Mouse (Mus musculus) Patski (cell line): ENCODE results near the gene Matn1. TPM values are rescaled to one million over a fixed set of nuclear protein-coding genes. Genes with fewer than 3 reads are reported as not detected.

ENCODE experiments used
- ATAC-seq: fragments of 100-300 bp; one replicate; pipeline ENCODE4 v1.8.0; 2021
- CTCF ChIA-PET: fragments of 350-600 bp; sonication (Branson Sonifier 250); formaldehyde crosslinking; loops from one replicate; lab custom pipeline; 2022; ENCODE audit warnings: inconsistent platforms; lab: Charles Lee
- POLR2A ChIA-PET: fragments of 350-600 bp; sonication (Branson Sonifier 250); formaldehyde crosslinking; loops from one replicate; lab custom pipeline; 2022; ENCODE audit warnings: antibody characterized with exemption, inconsistent platforms; lab: Charles Lee
- DNase-seq: peaks from one replicate; pipeline ENCODE4 v3.0.0-alpha.2; 2011; ENCODE audit warnings: low read depth, low spot score
- H3K27me3 ChIP-seq: fragments of 371-371 bp; one replicate; pipeline ENCODE4 v1.5.1; 2021
- CTCF ChIP-seq: fragments of 100-300 bp; IDR thresholded peaks from one replicate; pipeline ENCODE4 v1.5.1; 2021
- in situ Hi-C: fragments of 300-500 bp; cut with MboI; formaldehyde crosslinking; loops from 3 replicates; pipeline ENCODE4 v1.11.1; 2018; ENCODE audit warnings: low pct_unique_long_range_greater_than_20kb, mixed read lengths
- polyA plus RNA-seq: library from polyadenylated mRNA; unstranded; gene quantifications from one replicate; pipeline ENCODE4 v1.2.3, GENCODE M21; 2021

Gene Matn1
- polyA plus RNA-seq, 1 experiment from 2014 or later, result not detected

DNA sequence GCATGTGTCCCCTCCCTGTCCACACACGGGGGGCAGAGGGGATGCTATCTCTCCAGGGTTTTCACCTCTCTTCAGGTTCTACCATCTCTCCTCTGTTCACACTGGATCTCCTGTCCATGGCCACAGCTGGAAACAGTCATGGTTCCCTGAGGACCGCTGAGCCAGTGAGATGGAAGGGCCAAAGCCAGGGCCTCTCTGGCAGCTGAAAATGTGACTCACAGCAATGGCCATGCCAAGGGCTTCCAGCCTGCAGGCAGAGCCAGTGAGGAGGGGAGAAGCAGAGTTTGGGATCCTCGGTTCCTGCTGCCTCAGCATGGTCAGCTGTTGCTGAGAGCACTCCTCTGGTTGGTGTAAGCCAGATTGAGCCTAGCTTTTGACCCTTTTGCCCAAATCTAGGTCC is 34.8 kb downstream of the Matn1 start:
- peaks cover 24% of the 10 kb centered on the region for H3K27me3 ChIP-seq
- no peak for TF ChIP-seq CTCF
- no peak for DNase-seq
- in situ Hi-C loops, result no loop called here
- POLR2A ChIA-PET, result no interaction called here
- ATAC-seq, result no peak
- CTCF ChIA-PET, result no interaction called here

DNA sequence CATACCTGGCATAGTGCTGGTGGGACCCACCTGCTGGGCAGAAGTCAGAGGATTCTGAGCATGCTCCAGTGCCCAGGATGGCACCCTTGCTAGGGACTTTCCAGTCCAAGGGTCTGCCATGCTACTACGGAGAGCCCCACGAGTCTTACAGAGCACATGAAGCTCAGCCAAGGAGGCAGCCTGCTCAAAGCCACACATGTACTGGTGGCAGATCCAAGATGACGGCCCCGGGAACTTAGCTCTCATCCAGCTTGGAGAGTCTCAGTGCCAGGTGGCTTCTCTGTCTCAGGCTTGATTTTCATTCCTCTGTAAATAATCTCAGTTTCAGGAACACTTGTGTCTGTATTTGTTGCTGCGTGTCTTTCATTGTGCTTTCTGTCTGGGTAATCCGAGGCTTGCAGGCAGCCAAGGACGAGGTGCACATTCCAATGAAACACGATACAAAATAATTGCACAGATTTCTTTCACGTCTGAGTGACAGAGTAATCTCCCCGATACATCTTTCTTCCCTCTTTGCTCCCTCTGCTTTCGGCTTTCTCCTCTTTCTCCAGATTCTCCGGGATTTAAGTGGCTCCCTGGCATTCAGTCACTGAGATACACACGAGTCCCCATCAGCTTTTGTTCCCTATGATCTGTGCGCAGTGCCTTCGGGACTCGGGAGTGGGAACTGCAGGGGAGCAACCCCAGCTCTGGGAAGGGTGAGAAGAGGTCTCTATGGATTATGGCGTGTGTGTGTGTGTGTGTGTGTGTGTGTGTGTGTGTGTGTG is 40.4 kb downstream of the Matn1 start:
- ChIA-PET POLR2A (interaction anchor here (0.6 kb wide), 1 partner anchor 369 kb away, joined by 4 read pairs; no protein-coding TSS in a partner anchor), CTCF (no interaction called here)
- TF ChIP-seq CTCF, result no peak
- H3K27me3 ChIP-seq, result peaks cover 8% of the 10 kb centered on the region
- DNase-seq (no peak), ATAC-seq (no peak)
- in situ Hi-C loops, result no loop called here

DNA sequence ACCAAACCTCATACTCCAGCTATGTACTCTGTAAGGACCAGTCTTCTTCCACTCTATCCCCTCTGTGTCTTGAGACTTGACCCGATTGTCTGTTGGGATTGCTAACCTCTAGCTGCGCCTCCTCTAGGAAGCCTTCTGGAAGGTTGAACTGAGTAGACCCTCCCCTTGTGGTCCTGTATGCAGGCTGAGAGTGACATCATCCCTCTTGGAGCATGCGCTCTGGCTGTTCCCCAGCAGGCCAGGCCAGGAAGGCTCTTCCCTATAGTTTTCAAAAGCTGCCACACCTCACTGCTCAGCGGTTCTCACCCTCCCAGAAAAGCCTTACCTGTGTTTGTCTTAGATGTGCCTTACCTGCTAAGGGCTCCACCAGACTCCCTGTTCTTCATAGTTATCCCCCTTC is 42.9 kb downstream of the Matn1 start:
- in situ Hi-C loops, result no loop called here
- H3K27me3 ChIP-seq, result peaks cover 3% of the 10 kb centered on the region
- no peak for TF ChIP-seq CTCF

DNA sequence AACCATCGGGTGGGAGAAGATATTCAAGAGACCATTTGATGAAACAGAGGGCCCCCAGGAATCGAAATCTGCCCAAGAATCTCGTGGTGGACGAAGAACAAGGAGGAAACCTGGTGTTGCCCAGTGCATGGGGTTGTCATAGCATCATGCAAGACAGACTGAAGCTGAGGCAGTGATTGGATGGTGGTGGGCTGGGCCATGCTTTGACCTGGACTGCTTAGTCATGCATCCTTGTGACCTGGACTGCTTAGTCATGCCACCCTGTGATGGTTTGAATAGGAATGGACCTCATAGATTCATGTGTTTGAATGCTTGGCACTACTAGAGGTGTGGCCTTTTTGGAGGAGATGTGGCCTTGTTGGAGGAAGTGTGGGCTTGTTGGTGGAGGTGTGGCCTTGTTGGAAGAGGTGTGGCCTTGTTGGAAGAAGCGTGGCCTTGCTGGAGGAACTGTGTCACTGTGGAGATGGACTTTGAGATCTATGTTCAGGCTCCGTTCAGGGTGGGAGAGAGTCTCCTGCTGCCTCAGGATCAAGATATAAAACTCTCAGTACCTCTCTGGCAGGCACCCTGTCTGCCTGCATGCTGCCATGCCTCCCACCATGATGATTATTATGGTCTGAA is 44.1 kb downstream of the Matn1 start:
- no peak for ATAC-seq
- no peak for DNase-seq
- TF ChIP-seq CTCF, result no peak
- ChIA-PET POLR2A (no interaction called here), CTCF (no interaction called here)
- in situ Hi-C loops, result no loop called here
- peaks cover 3% of the 10 kb centered on the region for H3K27me3 ChIP-seq

More for the DNA sequence above, 42.9 kb downstream of the Matn1 start:
- DNase-seq, result no peak
- ATAC-seq, result no peak
- CTCF ChIA-PET, result no interaction called here
- POLR2A ChIA-PET, result no interaction called here

DNA sequence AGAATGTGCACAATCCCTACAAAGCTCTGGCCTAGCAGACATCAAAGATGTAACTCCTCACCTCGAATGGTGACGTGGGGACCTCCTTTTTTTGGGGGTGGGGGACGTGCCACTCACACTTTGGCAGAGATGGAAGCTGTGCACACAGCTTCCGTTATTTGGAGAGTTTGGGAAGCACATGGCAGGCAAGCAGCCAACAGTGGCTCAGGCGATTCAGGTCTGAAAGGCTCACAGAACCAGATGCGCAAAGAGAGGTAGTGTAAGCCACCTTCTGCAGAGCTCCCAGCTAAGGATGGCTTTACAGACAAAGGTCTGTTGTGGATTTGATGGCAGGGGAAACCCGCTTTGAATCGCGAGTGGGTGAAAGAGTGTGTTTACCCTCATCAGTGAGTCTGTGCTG is 45.0 kb downstream of the Matn1 start:
- no peak for ATAC-seq
- H3K27me3 ChIP-seq, result peaks cover 3% of the 10 kb centered on the region
- TF ChIP-seq CTCF, result no peak
- CTCF ChIA-PET, result no interaction called here
- in situ Hi-C loops, result no loop called here
- POLR2A ChIA-PET, result no interaction called here
- DNase-seq, result no peak

DNA sequence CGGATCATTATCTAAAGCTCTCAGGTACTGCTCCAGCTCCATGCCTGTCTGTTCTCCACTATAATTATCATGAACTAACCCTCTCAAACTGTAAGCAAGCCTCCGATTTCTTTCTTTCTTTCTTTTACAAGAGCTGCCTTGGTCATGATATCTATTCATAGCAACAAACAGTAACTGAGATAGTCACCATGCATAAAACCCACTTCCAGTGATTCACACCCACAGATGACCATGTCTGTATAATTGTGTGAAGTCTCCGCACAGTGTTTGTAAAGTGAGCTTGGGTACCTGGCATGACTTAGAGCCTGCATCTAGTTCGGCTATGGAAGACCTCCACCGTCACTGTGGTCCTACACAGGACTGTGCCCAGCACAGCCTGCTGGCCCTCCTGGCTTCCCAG is 46.8 kb downstream of the Matn1 start:
- no peak for ATAC-seq
- H3K27me3 ChIP-seq, result peaks cover 3% of the 10 kb centered on the region
- no peak for TF ChIP-seq CTCF
- ChIA-PET POLR2A (no interaction called here), CTCF (no interaction called here)
- in situ Hi-C loops, result no loop called here
- DNase-seq, result no peak

DNA sequence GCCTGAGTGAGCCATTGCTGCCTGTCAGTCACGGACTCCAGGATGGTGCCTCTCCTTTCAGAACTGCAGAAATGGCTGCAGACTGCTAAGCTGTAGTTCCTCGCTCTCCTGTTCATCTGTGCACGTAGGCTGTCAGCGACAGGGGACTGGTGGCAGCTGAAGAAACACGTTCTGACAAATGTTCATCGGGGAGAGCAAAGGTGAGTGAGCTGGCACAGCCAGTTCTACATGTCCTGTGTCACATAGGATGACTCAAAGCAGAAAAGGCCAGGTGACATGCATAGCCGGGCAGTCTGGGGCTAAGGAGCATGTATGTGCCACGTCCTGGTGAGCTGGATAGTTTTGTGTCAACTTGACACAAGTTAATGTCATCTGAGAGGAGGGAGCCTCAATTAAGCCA is 50.4 kb downstream of the Matn1 start:
- ChIA-PET CTCF (no interaction called here), POLR2A (no interaction called here)
- in situ Hi-C loops, result no loop called here
- H3K27me3 ChIP-seq, result no peaks in the 10 kb centered on the region
- no peak for TF ChIP-seq CTCF
- DNase-seq (no peak), ATAC-seq (no peak)

DNA sequence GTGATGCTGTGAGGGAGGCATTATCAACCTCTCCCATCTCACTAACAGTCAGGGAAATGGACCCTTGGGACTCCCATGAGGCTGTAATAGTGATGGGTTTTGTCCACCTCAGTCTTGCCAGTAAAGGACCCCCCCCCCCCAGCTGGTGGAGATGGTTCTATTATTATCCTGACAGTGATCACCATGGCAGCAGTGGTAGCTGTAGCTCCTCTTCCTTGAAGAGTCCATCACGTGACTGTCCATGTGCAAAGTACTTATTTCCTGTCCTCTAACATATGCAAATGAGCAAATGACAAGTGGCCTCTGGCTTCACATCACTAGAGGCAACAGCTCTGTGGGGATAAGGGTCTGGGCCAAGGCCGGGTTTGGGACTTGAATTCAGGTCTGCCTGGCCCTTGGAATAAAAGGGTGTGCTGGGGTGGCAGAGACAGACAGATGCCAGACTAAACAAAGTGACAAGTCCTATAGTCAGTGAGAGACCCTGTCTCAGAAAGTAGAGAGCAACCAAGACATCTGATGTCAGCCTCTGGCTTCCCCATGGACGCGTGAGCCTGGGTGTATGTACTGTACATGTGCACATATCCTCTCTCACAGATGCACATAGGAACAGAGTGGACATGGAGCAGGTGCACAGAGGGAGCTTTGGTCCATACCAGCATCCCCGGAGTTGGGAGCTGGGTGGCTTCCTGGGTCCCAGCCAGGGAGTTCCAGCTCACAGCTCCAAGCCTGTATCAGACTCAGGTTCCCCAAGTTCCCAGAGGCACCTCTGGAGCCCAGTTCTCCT is 55.8 kb downstream of the Matn1 start:
- ChIA-PET POLR2A (interaction anchor here (0.6 kb wide), 1 partner anchor 17 kb away, joined by 5 read pairs; no protein-coding TSS in a partner anchor), CTCF (no interaction called here)
- TF ChIP-seq CTCF, result no peak
- in situ Hi-C loops, result no loop called here
- H3K27me3 ChIP-seq, result no peaks in the 10 kb centered on the region
- DNase-seq (no peak), ATAC-seq (no peak)

DNA sequence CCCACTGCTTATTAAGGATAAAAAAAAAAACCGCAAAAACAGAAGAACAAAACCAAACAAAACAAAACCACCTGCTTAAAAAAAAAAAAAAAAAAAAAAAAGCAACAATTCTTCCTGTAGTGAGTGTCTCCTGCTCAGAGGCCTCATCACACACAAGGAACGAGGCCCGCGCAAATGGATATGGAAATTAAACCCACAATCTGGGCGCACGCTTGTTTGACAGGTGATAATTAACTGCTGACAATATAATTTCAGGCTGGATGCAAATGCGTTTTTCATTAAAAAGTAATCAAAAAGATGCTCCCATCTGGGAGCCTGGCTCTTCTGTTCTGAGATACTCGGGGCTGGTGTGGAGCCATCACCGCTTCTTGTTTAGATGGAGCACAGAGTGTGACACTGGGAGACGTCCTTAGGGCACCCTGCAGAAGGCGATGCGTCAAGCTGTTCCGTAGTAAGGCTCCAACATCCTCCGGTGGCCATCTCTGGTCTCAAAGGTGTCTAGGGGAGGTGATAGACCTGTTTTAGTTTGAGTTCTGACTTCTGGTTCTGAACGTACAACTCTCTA is 56.5 kb downstream of the Matn1 start:
- POLR2A ChIA-PET, result no interaction called here
- DNase-seq (no peak), ATAC-seq (no peak)
- TF ChIP-seq CTCF, result no peak
- H3K27me3 ChIP-seq, result no peaks in the 10 kb centered on the region
- in situ Hi-C loops, result no loop called here
- CTCF ChIA-PET, result no interaction called here

Other genes with a start within 250 kb of the Matn1 start
- gene Sdc3, start 151.8 kb upstream of the Matn1 start, polyA plus RNA-seq, result 39.8 TPM
- not detected for gene Laptm5, start 31.3 kb upstream of the Matn1 start, polyA plus RNA-seq